In genomic region chr6:31318506-31318905, GRCm38 (mm10) we compare ENCODE assay signal across 8 mouse cellular contexts.
DNase-seq lines count a peak whose midpoint lies in the region; ATAC-seq and TF ChIP-seq lines count a peak whose summit lies in the region.

No protein-coding gene starts in this region.

- H3K27me3 ChIP-seq in forebrain, embryonic 16.5 days (replicated peaks; ENCODE audit: control insufficient read depth, insufficient read depth, low read length) = no peaks in the 10 kb centered on the region
- H3K27me3 ChIP-seq in hindbrain, embryonic 12.5 days = peaks cover 6% of the 10 kb centered on the region; the same call in 1 of the 2 replicates
- H3K27me3 ChIP-seq in limb, embryonic 14.5 days (ENCODE audit: control insufficient read depth, insufficient read depth, low read length) = no peaks in the 10 kb centered on the region

- no peaks in the 10 kb centered on the region for H3K36me3 ChIP-seq in forebrain, embryonic 16.5 days (ENCODE audit: control insufficient read depth, insufficient read depth)
- no peaks in the 10 kb centered on the region for H3K36me3 ChIP-seq in hindbrain, embryonic 12.5 days
- H3K36me3 ChIP-seq in limb, embryonic 14.5 days (ENCODE audit: control insufficient read depth, insufficient read depth, low read length) = no peaks in the 10 kb centered on the region

- peak; percentile 14 to 41 for DNase-seq in CD8-positive naive resting alpha-beta T cell, adult 2 months (ENCODE audit: low read depth in 2 of 2, low spot score in 2 of 2)
- DNase-seq in adrenal gland, postnatal 10 days = peak; percentile 78
- no peak for DNase-seq in limb, embryonic 14.5 days (ENCODE audit: low spot score)
- DNase-seq in thymus, postnatal 0 days (ENCODE audit: low spot score) = peak; percentile 63
- no peak for DNase-seq in frontal cortex, postnatal 25 days (ENCODE audit: low spot score in 2 of 2)

- no peak for TF ChIP-seq POLR2A in limb, embryonic 14.5 days (IDR thresholded peaks at IDR 0.05; ENCODE audit: borderline replicate concordance, extremely low read depth, insufficient read depth, insufficient read length)

- H3K9me3 ChIP-seq in forebrain, embryonic 16.5 days (ENCODE audit: control insufficient read depth, low read length) = no peaks in the 10 kb centered on the region
- H3K9me3 ChIP-seq in hindbrain, embryonic 12.5 days (replicated peaks) = no peaks in the 10 kb centered on the region
- H3K9me3 ChIP-seq in limb, embryonic 14.5 days (ENCODE audit: control insufficient read depth, low read length) = no peaks in the 10 kb centered on the region

- no peak for ATAC-seq in forebrain, embryonic 16.5 days
- no peak for ATAC-seq in hindbrain, embryonic 12.5 days (ENCODE audit: low FRiP score)
- ATAC-seq in limb, embryonic 14.5 days (ENCODE audit: low FRiP score, low read depth) = no peak
- ATAC-seq in monocyte, adult 5-6 weeks (replicated peaks; ENCODE audit: insufficient number of reproducible peaks, low FRiP score, low TSS enrichment, poor library complexity, severe bottlenecking) = peak; percentile 54

- no peak overlapping the region for H3K4me3 ChIP-seq in forebrain, embryonic 16.5 days (replicated peaks; ENCODE audit: low read length)
- no peak overlapping the region for H3K4me3 ChIP-seq in hindbrain, embryonic 12.5 days
- no peak overlapping the region for H3K4me3 ChIP-seq in limb, embryonic 14.5 days (replicated peaks; ENCODE audit: low read length)

- no peak overlapping the region for H3K27ac ChIP-seq in forebrain, embryonic 16.5 days (ENCODE audit: low read length)
- H3K27ac ChIP-seq in hindbrain, embryonic 12.5 days = no peak overlapping the region
- H3K27ac ChIP-seq in limb, embryonic 14.5 days (replicated peaks; ENCODE audit: low read depth, low read length) = no peak overlapping the region

- no peak overlapping the region for H3K9ac ChIP-seq in forebrain, embryonic 16.5 days (replicated peaks; ENCODE audit: low read depth, low read length)
- no peak overlapping the region for H3K9ac ChIP-seq in hindbrain, embryonic 12.5 days
- H3K9ac ChIP-seq in limb, embryonic 14.5 days (ENCODE audit: low read depth, low read length, severe bottlenecking) = no peak overlapping the region

- peak overlapping the region; percentile 21 for H3K4me2 ChIP-seq in forebrain, embryonic 16.5 days (ENCODE audit: low read length)
- H3K4me2 ChIP-seq in hindbrain, embryonic 12.5 days (replicated peaks) = peak overlapping the region; percentile 15
- H3K4me2 ChIP-seq in limb, embryonic 14.5 days (replicated peaks; ENCODE audit: low read depth, low read length, severe bottlenecking) = peak overlapping the region; percentile 28; the same call in 1 of the 2 replicates

- WGBS in forebrain, embryonic 16.5 days = 5% methylated on average over 11 of the region's 11 CpGs
- 3% methylated on average over 11 of the region's 11 CpGs for WGBS in hindbrain, embryonic 12.5 days
- 4% methylated on average over 11 of the region's 11 CpGs for WGBS in limb, embryonic 14.5 days

- no peaks in the 10 kb centered on the region for H3K4me1 ChIP-seq in forebrain, embryonic 16.5 days (replicated peaks; ENCODE audit: control insufficient read depth, insufficient read depth, low read length)
- 0 out of 2 replicates have a peak, but pooled peaks cover 6% of the 10 kb centered on the region for H3K4me1 ChIP-seq in hindbrain, embryonic 12.5 days
- peaks cover 10% of the 10 kb centered on the region; the same call in 1 of the 2 replicates for H3K4me1 ChIP-seq in limb, embryonic 14.5 days (ENCODE audit: control insufficient read depth, insufficient read depth, low read length)

Comparison
In these comparisons a context has a peak if more than half of its experiments do, and no peak if none do; other contexts are left out.
1. DNase-seq: peak in CD8-positive naive resting alpha-beta T cell, adult 2 months (2 of 2), adrenal gland, postnatal 10 days (single experiment) and thymus, postnatal 0 days (single experiment); none in limb, embryonic 14.5 days (single experiment) and frontal cortex, postnatal 25 days (0 of 2).
2. Peak in every context shown above with its lines, with median percentiles within 50 percentile points of each other: H3K4me2 ChIP-seq.